Mouse (Mus musculus): Measurements from ENCODE around the gene Paf1. TPM values are rescaled to one million over a fixed set of nuclear protein-coding genes. Genes with fewer than 3 reads are reported as not detected.
A peak's percentile ranks its signal among the peaks of the same experiment; 100 is the strongest.

Gene Paf1
- total RNA-seq, 2 experiments from 2014 or later: 50.1 to 53.5 TPM

DNA sequence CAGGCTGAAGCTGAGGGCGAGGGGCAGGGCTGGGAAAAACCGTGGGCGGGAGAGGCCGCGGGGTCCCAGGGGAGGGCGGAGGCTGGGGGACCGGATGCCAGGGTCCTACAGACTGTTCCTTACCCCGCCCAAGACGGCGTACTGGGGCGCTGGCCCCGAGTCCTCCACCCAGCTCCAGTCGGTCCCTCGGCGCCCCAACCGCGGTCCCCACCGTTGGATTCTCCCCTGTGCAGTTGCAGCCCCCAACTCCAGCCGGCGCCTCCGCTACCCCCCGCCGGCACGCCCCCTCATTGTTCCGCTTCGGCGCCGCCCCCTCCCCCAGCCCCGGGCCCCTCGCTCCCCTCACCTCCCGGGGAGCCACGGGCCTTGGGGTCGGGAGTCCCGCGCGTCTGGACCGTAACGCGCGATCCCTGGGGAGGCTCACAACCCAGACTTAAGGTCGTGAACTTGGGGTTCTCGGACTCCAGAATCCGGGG lies 21.2 kb upstream of the Paf1 start:
- DNase-seq: peak; percentile 87

GRCm38 (mm10) chr7:28372251-28373108 lies 20.3 kb upstream of the Paf1 start, which contains the start of gene Plekhg2:
Gene Plekhg2 (minus strand): TSS chr7:28372599.
- peak; percentile 99 for DNase-seq

DNA sequence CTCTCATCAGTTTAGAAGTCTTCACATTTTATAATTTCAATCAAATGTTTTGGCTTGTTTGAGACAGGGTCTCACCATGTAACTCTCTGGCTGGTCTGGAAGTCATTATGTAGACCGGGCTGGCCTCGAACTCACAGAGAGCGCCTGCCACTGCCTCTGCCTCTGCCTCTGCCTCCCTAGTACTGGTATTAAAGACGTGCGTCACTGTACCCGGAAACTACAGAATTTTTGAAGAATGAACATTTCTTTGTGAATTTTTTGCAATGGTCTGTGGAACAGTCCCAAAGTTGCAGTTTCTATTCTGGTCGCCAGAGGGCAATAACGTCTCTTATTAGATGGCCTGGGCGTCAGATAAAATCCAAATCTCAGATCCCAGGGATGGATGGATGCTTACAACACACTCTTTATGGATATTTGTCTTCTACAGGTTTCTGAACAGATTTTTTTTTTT lies 19.6 kb upstream of the Paf1 start:
- peak; percentile 88 for DNase-seq

DNA sequence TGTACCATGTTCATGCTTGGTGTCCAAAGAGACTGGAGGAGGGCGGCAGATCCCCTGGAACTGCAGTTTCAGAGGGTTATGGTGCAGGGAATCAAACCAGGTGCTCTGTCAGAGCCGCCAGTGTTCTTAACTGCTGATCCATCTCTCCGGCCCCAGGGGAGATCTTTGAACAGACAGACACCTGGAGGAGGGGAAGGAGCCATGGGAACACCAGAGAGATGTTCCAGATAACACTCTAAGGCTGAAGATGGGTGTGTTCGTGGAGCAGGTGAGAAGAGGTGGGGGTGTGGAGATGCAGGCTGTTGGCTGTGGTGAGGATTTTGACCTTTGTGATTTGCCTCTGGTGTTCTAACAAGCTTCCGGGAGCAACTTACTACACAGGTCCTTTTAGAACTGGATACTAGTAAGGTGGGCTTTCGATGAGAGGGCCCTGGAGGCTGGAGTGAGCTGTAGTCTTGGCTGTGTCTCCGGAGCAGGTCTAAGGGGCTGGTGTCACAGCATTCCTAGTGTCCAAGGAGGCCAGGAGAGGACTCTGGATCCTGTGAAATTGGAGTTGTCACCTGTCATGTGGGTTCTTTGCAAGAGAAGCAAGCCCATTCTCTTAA lies 18.8 kb upstream of the Paf1 start:
- no peak for DNase-seq

- DNase-seq: no peak
Observed at GRCm38 (mm10) chr7:28374647-28375046, 18.1 kb upstream of the Paf1 start.

DNA sequence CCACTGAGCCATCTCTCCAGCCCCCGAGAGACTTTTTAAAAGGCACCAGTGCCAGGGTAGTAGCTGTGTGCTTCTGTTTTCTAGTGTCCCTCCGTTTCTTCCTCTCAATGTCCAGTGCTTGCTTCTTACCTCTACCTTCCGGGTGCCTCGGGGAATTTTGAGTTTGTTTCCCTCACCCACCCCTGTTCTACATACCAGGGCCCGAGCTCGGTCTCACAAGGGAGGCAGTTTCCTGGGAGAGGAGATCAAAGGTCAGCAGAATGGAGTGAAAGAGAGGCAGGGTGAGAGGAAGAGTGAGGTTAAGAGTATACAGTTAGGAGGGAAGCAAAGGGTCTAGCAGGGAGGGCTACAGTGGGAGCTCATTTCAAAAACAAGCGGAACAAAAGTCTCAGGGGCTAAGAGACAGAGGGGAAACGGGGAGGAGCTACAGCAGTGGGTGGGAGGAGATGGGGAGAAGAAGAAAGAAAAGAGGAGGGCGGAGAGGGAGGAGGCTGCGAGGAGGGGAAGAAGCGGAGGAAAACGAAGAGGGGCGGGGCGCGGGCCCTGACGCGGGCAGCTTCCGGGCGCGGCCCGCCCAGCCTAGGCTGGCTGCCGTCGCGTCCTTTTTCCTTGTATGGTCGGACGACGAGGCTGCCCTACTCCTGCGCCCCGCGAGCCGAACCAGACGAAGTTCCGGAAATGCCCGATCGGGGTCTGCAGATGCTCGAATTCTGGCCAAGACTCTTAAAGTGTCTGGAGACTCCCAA lies 17.4 kb upstream of the Paf1 start:
- DNase-seq: peak; percentile 94

DNA sequence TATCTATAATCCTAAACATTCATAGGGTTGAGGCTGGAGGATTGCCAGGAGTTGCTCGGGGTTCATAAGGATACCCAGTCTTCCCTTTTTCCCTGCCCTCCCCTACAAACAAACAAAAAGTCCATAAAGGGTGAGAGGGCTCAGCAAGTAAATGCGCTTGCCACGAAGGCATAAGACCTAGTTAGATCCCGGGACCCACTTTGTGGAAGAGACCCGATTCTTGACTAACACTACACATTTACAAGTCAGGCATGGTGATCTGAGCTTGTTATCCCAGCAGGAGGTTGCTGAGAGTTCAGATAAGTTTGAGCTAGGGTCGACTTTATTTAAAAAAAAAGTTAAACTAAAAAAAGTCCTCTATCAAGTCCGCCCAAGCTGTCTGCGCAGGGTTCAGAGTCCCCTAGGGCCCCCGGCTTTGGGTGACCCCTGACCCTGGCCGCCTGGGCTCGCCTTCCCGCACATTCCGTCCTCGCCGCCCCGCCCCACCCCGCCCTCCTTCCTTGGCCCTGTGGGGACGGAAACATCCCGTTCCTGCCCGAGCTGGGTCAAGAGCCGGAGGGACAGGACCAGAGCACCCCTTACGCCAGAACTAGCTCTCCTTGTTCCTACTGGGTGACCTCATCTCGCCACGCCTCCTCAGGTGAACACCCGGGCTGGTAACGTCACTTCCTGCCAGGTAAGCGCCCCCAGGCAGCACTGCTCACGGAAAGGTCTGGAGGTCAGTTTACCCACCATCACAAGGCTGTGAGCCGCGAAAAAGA lies 16.6 kb upstream of the Paf1 start:
- peak; percentile 81 for DNase-seq

DNA sequence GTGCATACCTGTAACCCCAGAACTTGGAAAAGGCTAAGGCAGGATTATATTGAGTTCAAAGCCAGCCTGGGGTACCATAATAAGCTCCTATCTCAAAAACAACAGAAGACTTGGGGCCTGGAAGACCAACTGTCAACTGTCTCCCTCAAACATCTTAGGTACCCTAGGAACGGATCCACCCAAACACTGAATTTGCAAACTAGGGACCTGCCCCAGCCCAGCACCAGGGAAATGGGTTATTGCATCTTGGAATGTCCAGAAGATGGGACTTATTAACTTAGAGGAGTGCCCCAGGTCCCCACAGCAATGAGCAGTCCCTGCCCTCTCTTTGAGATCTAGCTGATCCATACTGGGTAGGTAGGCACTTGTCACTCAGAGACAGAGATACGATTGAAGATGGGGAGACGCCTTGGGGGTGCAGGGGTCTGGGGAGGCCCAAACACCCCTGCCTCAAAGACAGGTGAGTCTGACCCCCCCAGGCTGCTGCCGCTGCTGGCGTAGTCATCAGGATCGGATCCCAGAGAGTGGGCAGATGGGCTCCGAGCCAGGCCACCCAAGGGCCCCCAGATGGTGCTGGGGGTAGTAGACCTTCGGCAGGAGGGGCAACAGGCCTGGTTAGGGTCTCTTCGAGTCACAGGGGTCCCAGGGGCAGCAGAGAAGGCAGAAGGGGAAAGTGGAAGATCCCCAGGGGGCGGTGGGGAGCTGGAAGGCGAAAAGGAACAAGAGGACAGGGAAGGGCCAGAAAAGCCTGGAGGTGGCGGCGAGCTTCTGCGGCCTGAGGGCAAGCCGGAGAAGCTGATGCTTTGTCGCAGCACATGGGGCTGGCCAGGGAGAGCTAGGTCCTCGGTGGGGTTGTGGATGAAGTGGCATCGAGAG lies 15.3 kb upstream of the Paf1 start:
- no peak for DNase-seq

DNA sequence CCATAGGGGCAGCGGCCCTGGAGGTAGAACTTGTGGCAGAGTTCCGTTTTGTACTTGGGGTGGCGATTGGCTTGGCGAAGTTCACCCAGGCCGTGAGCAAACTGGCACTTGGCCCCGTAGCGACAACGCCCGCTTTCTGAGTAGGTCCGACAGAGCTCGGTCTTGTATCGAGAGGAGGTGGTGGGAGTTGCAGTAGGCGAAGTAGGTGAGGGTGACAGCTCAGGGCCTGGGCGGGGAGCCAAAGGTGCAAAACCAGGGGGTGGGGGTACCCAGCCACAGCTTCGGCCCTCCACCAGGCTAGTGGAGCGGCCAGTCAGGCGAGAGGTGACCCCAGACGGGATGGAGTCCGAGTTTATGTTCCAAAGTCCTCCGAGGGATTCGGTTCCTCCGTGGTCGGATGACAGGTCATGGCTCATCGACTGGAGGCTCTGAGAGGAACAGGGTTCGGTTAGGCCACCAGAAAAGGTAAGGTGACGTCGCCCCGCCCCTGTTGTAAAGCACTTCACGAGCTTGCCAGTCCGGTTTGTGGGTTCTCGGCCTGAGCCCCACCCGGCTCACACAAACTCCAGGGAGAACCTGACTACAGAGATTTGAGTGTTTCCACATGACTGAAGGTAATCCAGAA lies 14.6 kb upstream of the Paf1 start:
- peak; percentile 67 for DNase-seq

DNA sequence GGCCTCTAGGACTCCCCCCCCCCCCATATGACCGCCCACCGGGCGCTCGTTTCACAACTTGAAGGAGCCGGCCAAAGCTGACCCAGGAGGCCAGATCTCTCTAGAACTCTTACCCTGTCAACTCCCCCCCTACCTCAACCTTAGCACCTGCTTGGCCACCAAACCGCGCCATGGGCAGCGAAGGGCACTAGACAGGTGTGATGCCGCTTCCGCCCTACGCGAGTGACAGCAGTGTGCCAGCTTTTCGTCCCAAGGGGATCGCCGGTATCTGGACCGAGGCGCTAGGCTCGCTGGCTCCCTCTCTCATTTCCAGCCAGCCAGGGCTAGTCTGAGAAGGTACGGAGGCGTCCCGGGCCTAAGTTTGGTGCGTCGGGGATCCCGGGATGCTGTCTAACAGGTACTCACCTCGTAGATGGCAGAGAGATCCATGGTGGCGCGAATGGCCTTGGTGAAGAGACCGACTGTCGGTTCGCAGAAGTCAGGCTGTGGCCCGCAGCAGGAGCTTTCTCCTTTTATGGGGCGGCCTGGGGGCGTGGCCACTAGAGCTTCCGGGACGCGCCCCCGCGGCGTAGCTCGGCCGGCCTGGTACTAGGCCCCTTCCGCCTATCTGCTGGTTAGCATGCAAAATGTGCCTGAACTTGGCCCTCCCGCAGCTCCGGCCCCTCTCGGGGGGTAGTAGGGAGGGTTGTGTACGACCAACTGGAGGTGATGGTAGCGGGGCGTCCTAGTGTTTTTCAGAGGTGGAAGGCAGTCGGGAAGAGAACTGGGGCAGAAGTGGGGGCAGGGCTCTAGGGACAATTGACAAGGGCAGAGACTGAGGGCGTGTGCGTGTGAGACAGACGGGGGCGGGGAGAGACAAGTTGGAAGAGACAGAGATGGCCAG lies 13.7 kb upstream of the Paf1 start:
- DNase-seq: peak; percentile 97

- DNase-seq: no peak
Observed at GRCm38 (mm10) chr7:28380237-28381016, 12.3 kb upstream of the Paf1 start, which contains the start of gene Zfp36. Gene Zfp36 (minus strand): TSS chr7:28380253.

- DNase-seq: peak; percentile 84
Observed at GRCm38 (mm10) chr7:28381017-28381790, 11.5 kb upstream of the Paf1 start.

DNA sequence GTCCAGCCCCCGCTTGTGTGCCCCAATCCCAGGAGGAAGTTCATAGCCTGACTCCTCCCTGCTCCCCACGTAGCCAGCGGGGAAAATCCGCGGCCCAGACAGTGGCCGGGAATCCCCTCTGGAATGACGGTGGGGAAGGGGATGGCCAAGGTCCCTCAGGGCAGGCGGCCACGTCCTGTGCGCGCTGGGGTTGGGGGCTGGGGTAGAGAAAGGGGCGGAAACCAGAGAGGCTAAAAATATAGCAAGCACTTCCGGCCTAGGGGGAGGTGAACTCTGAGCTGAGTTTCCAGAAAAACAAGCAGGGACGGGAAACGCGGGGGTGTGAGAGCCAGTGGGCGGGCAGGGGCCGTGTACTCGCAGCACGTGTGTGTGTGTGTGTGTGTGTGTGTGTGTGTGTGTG lies 10.8 kb upstream of the Paf1 start:
- DNase-seq: peak; percentile 92

DNA sequence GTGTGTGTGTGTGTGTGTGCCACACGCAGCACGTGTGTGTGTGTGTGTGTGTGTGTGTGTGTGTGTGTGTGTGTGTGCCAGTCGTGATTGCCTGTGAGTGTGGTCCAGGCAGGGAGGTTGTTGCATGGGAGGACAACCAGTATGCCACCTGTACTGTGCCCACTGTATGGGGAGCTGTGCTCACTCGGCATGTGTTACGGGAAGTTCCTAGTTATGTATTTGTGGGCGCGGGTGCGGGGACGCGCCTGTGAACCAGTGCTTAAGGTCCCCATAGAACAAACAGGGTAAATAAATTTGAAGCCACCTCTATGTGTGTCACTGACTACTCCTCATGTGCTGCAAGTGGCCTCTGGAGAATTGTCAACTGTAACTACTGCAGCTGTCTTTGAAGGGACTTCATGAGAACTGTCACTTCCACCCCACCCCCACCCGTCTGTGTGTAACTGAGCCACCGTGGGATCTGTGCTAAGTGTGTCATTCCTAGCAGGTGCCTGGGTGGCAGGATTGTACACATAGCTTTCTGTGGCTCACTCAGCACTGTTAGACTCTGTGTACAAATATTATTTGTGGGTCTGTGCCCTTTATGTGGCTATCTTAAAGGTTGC lies 10.3 kb upstream of the Paf1 start:
- no peak for DNase-seq

GRCm38 (mm10) chr7:28382981-28383396 lies 9.8 kb upstream of the Paf1 start:
- DNase-seq: peak; percentile 52

GRCm38 (mm10) chr7:28383606-28384005 lies 9.1 kb upstream of the Paf1 start:
- DNase-seq: no peak

- DNase-seq: no peak
Observed at GRCm38 (mm10) chr7:28384162-28384561, 8.6 kb upstream of the Paf1 start.
